Mouse (Mus musculus) forebrain, embryonic 15.5 days (tissue): ENCODE measurements around the gene Plekho2. TPM values are rescaled to one million over a fixed set of nuclear protein-coding genes. Genes with fewer than 3 reads are reported as not detected.

Experiments
- ATAC-seq: fragments of 200-750 bp; cut with Nextera tagmentation; replicated peaks from 2 replicates; pipeline ENCODE4 v1.8.0; 2017; ENCODE audit warnings: mild to moderate bottlenecking, moderate TSS enrichment, moderate library complexity
- H3K27ac ChIP-seq: fragments of 300-500 bp; sonication (generic); replicated peaks from 2 replicates; pipeline ENCODE4 v1.5.1; 2015; ENCODE audit warnings: mild to moderate bottlenecking, inconsistent platforms
- H3K27me3 ChIP-seq: fragments of 300-500 bp; sonication (generic); 2 replicates; pipeline ENCODE4 v1.6.1; 2015; ENCODE audit warnings: inconsistent platforms
- H3K36me3 ChIP-seq: fragments of 300-500 bp; sonication (generic); 2 replicates; pipeline ENCODE4 v1.6.1; 2015; ENCODE audit warnings: mild to moderate bottlenecking, inconsistent platforms
- H3K4me1 ChIP-seq: fragments of 300-500 bp; sonication (generic); 2 replicates; pipeline ENCODE4 v1.6.1; 2015; ENCODE audit warnings: inconsistent platforms
- H3K4me2 ChIP-seq: fragments of 300-500 bp; sonication (generic); replicated peaks from 2 replicates; pipeline ENCODE4 v1.6.1; 2015; ENCODE audit warnings: mild to moderate bottlenecking, inconsistent platforms
- H3K4me3 ChIP-seq: fragments of 300-500 bp; sonication (generic); 2 replicates; pipeline ENCODE4 v1.5.1; 2015; ENCODE audit warnings: mild to moderate bottlenecking, inconsistent platforms
- H3K9ac ChIP-seq: fragments of 300-500 bp; sonication (generic); replicated peaks from 2 replicates; pipeline ENCODE4 v1.6.1; 2015; ENCODE audit warnings: mild to moderate bottlenecking, inconsistent platforms
- H3K9me3 ChIP-seq: fragments of 300-500 bp; sonication (generic); 2 replicates; pipeline ENCODE4 v1.6.1; 2016; ENCODE audit warnings: inconsistent platforms
- WGBS: fragments of 180-500 bp; shearing (Covaris S2); methylation state at CpG from one replicate; pipeline ENCODE4 v1.1.7; 2015; ENCODE audit warnings: mixed read lengths; 5-methylcytosine and 5-hydroxymethylcytosine counted together
- polyA plus RNA-seq: library from polyadenylated mRNA; unstranded; fragments of >200 nt; fragmentation: Nextera tagmentation; extraction: Ambion mirVana; gene quantifications from 2 replicates; pipeline ENCODE4 v1.2.1, GENCODE M21; 2015

Gene Plekho2
- polyA plus RNA-seq, 1 experiment from 2014 or later, result 5.2 TPM

DNA sequence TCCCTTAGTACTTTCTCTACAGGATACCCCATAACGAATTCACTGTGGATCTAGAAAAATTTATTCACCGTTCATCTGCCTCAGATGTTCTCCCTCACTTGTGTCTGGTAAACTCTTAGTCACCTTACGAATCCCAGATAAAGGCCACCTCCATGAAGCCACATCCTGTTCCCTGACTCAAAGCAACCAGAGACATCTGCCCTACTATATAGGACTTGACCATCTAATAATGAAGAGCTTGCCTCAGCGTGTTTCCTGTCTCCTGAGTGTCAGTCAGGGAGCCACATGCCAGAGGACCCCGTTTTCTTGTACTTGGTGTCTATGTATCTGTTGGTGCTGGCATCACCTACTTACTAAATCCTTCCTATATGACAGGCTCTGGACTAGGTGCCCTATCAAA, 30.2 kb downstream of the Plekho2 start:
- Histone ChIP-seq H3K9ac (no peak overlapping the region), H3K36me3 (no peaks in the 10 kb centered on the region), H3K9me3 (no peaks in the 10 kb centered on the region), H3K4me1 (0 out of 2 replicates have a peak, but pooled peaks cover 4% of the 10 kb centered on the region), H3K4me3 (no peak overlapping the region), H3K4me2 (no peak overlapping the region), H3K27me3 (no peaks in the 10 kb centered on the region), H3K27ac (no peak overlapping the region)
- no peak for ATAC-seq
- WGBS, result 88% methylated on average over 5 of the region's 5 CpGs

DNA sequence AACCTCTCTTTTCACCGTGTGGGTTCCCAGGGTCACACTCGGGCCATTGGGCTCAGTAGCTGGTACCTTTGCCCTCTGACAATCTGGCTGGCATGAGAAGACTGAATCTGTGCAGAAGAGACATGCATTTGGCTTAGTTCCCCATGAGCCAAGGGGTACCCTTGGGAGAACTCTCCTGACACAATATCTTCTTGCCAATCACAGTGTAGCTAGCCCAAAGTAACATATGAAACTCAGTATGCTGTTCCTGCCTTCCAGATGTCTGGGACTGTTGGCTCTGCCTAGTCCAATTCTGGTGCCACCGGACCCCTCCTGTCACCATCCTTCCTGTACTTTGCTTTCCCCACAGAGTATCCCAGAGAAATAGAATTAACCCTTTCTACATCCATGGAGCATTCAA, 30.7 kb downstream of the Plekho2 start:
- no peaks in the 10 kb centered on the region for H3K27me3 ChIP-seq
- no peak overlapping the region for H3K4me3 ChIP-seq
- H3K9ac ChIP-seq, result no peak overlapping the region
- no peaks in the 10 kb centered on the region for H3K9me3 ChIP-seq
- H3K27ac ChIP-seq, result no peak overlapping the region
- 0 out of 2 replicates have a peak, but pooled peaks cover 4% of the 10 kb centered on the region for H3K4me1 ChIP-seq
- ATAC-seq, result no peak
- 67% methylated on average over 3 of the region's 3 CpGs for WGBS
- H3K36me3 ChIP-seq, result no peaks in the 10 kb centered on the region
- no peak overlapping the region for H3K4me2 ChIP-seq

DNA sequence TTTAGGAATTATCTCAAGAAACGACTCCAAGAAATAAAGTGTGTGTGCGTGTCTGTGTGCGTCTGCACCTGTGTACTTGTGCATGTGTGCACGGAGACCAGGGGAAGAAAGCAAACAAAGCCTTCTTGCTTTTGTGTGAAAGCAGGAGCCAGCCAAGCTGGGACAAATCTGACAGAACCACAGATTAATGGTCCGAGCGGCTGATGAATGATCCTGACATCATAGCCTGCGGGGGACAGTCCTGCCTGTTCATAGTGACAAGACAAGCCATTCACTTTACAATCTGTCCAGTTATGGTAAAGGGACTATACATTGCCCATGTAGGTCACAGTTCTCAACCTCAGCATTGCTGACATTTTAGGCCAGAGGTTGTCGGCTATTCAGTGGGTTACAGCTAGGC, 31.5 kb downstream of the Plekho2 start:
- ATAC-seq, result no peak
- H3K27ac ChIP-seq, result no peak overlapping the region

DNA sequence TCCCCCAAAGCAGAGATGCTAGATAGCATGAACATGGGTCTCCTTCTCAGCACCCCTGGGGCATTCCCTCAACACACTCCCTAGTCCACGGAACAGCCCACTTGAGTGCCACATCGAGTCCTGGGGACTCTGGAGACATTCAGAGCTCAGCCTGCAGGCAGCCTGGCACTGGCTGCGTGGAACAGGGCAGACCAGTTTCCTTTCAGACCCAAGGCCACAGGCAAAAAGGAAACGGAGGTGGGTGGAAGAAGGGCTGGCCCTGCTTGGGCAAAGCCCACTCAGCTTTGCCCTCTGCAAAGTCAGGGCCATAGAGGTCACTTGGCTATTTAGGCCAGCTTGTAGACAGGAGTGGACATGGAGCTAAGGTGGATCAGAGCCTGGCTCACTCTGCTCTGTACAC, 32.0 kb downstream of the Plekho2 start:
- Histone ChIP-seq H3K9ac (no peak overlapping the region), H3K27ac (no peak overlapping the region), H3K9me3 (no peaks in the 10 kb centered on the region), H3K27me3 (no peaks in the 10 kb centered on the region), H3K36me3 (no peaks in the 10 kb centered on the region), H3K4me1 (0 out of 2 replicates have a peak, but pooled peaks cover 4% of the 10 kb centered on the region), H3K4me3 (no peak overlapping the region), H3K4me2 (no peak overlapping the region)
- WGBS, result 80% methylated on average over 4 of the region's 4 CpGs
- no peak for ATAC-seq

More for the DNA sequence above, 31.5 kb downstream of the Plekho2 start:
- no peak overlapping the region for H3K4me2 ChIP-seq
- H3K9me3 ChIP-seq, result no peaks in the 10 kb centered on the region
- 66% methylated on average over 8 of the region's 8 CpGs for WGBS
- H3K9ac ChIP-seq, result no peak overlapping the region
- H3K27me3 ChIP-seq, result no peaks in the 10 kb centered on the region
- no peak overlapping the region for H3K4me3 ChIP-seq
- H3K36me3 ChIP-seq, result no peaks in the 10 kb centered on the region
- 0 out of 2 replicates have a peak, but pooled peaks cover 4% of the 10 kb centered on the region for H3K4me1 ChIP-seq

DNA sequence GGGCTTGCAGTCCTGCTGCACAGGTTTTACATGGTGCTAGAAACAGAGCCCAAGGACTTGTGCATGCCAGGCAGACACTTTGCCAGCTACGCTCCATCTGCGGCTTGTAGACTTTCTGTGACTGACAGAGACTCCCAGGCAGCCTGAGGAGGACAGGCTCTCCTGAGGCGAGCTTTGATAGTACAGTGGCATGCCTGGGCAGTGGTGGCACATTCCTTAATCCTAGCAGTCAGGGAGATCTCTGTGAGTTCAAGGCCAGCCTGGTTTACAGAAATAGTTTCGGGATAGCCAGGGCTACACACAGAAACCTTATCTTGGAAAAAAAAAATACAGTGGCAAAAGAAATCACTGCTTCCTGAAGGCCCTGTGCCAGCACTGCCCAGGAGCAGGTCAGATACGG, 32.7 kb downstream of the Plekho2 start:
- no peak for ATAC-seq
- Histone ChIP-seq H3K27me3 (no peaks in the 10 kb centered on the region), H3K9ac (no peak overlapping the region), H3K36me3 (no peaks in the 10 kb centered on the region), H3K4me2 (no peak overlapping the region), H3K4me1 (0 out of 2 replicates have a peak, but pooled peaks cover 4% of the 10 kb centered on the region), H3K27ac (no peak overlapping the region), H3K9me3 (no peaks in the 10 kb centered on the region), H3K4me3 (no peak overlapping the region)
- WGBS, result 79% methylated on average over 5 of the region's 5 CpGs

DNA sequence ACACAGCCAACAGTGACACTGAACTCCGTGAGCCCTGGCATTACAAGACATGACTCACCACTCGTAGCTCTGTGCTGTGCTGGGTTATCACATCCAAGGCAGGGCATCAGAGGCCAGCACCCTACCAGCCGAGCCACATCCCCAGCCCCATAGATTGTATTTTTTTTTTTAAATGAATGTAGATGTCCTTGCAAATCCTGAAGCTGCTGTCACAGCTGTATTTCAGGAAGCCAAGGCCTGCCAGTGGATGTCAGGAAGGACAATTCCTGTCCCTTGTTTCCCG, 33.5 kb downstream of the Plekho2 start:
- 63% methylated on average over 4 of the region's 4 CpGs for WGBS
- ATAC-seq, result no peak
- Histone ChIP-seq H3K27ac (no peak overlapping the region), H3K27me3 (no peaks in the 10 kb centered on the region), H3K36me3 (no peaks in the 10 kb centered on the region), H3K9ac (no peak overlapping the region), H3K4me2 (no peak overlapping the region), H3K4me3 (no peak overlapping the region), H3K4me1 (0 out of 2 replicates have a peak, but pooled peaks cover 4% of the 10 kb centered on the region), H3K9me3 (no peaks in the 10 kb centered on the region)

DNA sequence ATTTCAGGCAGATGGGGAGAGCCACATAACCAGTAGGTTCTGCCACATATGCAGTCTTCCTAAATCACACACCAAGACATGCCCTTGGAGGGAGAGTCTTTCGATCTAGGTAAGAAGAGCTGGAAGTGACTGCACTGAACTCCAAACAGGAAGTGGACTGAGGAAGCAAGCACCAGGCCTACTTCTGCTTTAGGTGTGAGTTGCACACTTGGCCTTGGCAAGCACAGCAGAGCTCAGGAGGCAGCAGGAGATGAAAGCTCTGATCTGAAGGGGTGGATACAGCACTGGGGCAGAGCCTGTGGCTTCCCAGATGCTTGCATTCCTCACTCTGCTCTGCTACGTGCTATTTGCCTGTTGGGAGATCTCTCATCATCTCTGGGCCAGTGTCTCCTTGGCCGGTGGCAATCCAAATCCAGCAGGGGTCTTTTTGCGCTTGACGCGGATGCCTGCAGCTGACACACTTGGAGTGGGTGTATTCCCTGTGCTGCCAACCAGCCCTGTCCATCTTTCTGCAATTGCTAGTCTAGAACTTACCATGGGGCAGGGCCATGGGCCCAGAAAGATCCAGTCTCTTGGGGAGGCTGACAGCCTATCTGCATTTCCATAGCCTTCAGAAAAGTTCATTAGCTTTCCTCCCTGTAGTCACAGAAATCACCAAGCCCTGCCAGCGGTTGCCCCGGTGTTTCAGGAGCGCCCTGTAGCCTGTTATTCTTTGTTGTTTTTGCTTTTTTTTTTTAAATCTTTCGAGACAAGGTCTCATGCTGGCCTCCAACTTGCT, 34.0 kb downstream of the Plekho2 start:
- Histone ChIP-seq H3K9me3 (no peaks in the 10 kb centered on the region), H3K27me3 (no peaks in the 10 kb centered on the region), H3K36me3 (no peaks in the 10 kb centered on the region), H3K9ac (no peak overlapping the region), H3K4me3 (no peak overlapping the region), H3K4me1 (0 out of 2 replicates have a peak, but pooled peaks cover 4% of the 10 kb centered on the region), H3K27ac (no peak overlapping the region), H3K4me2 (no peak overlapping the region)
- WGBS, result 66% methylated on average over 10 of the region's 10 CpGs
- no peak for ATAC-seq

DNA sequence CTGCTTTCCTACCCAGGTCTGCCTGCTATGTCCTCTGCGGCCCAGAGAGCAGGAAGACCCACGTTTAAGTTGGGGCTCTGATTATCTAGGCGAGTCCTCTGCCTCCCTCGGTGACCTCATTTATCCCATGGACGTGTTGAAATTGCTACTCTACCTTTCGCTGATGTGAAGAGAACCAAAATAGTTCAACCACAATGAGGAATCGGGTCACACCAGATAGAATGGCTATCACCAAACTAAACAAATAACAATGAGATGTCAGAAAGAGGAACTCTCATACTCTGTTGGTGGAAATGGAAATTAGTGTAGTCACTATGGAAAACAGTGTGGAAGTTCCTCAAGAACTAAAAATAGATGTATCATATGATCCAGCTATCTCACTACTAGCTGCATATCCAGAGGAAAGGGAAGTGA, 37.7 kb downstream of the Plekho2 start:
- ATAC-seq, result no peak
- Histone ChIP-seq H3K9me3 (no peaks in the 10 kb centered on the region), H3K27me3 (no peaks in the 10 kb centered on the region), H3K4me1 (no peaks in the 10 kb centered on the region), H3K9ac (no peak overlapping the region), H3K4me2 (no peak overlapping the region), H3K36me3 (no peaks in the 10 kb centered on the region), H3K4me3 (no peak overlapping the region), H3K27ac (no peak overlapping the region)
- WGBS, result 83% methylated on average over 7 of the region's 7 CpGs

DNA sequence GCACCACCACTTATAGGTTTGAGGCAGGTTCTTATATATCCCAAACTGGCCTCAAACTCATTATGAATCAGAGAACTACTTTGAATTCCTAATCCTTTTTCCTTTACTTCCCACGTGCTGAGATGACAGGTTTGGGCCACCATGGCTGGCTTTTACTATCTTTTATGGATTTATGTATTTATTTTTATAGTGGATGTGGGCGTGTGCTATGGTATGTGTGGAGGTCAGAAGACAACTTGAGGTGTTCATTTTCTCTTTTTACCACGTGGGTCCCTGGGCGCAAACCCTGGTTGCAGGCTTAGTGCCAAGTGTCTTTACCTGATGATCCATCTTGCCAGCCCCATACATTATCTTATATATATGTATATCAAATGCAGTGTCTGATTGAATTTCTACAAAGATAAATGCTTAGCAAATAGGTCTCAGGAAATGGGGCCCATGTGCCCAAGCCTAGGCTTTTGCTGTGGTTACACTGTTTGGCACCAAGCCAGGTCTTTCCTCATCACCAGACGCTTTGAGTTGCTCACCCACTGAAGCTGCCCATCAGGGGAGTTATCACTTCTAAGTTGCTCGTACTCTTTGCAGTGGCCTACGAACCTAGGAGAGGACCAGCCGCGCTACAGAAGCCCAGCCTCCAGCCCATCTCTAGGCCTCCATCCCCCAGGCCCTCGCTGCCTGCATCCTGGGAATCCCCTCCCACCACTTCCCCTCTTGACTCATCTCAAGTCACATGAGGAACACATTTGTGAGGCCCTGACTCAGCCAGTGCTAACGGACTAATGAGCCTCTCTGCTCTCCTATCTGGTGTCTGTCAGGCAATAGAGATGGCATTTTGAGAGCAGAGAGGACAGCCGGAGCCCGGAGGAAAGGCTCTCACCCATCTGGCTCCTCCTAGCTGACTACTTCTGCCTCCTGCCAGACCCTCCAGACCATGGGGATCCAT, 38.4 kb downstream of the Plekho2 start:
- Histone ChIP-seq H3K4me1 (no peaks in the 10 kb centered on the region), H3K27me3 (no peaks in the 10 kb centered on the region), H3K9me3 (no peaks in the 10 kb centered on the region), H3K4me3 (no peak overlapping the region), H3K27ac (no peak overlapping the region), H3K36me3 (no peaks in the 10 kb centered on the region), H3K4me2 (no peak overlapping the region), H3K9ac (no peak overlapping the region)
- no peak for ATAC-seq
- WGBS, result 66% methylated on average over 13 of the region's 13 CpGs

DNA sequence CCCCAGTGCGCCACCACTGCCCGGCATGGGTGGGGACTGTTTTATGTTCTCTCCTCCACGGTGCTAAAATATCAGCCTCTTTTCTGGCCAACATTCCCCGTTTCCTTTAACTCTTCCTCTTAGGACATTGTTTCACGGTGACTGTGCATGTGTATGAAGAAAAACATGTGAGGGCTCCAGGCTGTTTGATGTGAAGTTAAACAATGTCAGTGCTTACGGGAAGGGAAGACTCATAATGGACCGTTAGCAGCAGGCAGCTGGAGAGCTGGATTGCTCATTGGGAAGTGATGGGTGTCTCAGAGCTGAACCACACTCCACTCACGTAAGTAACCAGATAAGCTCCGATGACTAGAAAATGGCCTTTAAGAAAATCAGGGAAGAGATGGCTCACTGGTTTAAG, 40.1 kb downstream of the Plekho2 start:
- H3K27me3 ChIP-seq, result no peaks in the 10 kb centered on the region
- no peak for ATAC-seq
- no peaks in the 10 kb centered on the region for H3K36me3 ChIP-seq
- H3K27ac ChIP-seq, result no peak overlapping the region
- no peaks in the 10 kb centered on the region for H3K4me1 ChIP-seq
- 84% methylated on average over 9 of the region's 9 CpGs for WGBS
- no peak overlapping the region for H3K4me3 ChIP-seq
- H3K9ac ChIP-seq, result no peak overlapping the region
- H3K9me3 ChIP-seq, result no peaks in the 10 kb centered on the region
- no peak overlapping the region for H3K4me2 ChIP-seq

DNA sequence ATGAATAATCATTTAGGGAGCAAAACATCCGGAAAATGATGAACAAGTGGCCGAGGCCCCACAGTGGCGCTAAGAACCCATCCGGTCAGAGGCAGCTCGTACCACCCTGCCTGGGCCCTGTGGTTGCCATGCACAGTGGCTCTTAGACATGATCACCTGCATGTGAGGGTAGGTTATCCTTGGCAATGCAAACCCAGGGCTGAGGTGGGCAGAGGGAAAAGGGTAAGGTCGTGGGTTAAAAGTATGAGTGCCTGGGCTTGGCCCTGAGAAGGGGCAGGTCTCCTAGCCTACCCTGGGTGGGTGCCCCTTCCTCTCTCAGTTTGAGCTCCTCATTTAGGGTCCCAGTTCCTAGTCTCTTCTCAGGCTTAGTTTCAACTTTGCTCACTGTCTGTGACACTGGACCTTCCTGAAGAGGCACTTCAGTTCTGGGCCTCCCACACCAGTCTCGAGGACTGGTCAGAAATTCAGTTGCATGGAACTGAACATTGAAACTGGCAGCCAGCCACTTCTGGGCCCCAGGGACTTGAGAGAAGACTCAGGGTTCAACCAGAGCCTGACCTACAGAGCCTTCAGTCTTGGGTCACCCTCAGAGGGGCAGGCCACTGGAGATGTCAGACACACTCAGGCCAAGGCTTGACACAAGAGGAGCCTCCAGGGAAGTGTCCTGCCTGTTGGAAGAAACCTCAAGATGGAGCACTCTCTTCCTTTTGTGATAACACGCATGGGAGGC, 41.8 kb downstream of the Plekho2 start:
- Histone ChIP-seq H3K9me3 (no peaks in the 10 kb centered on the region), H3K9ac (no peak overlapping the region)
- no peak for ATAC-seq

DNA sequence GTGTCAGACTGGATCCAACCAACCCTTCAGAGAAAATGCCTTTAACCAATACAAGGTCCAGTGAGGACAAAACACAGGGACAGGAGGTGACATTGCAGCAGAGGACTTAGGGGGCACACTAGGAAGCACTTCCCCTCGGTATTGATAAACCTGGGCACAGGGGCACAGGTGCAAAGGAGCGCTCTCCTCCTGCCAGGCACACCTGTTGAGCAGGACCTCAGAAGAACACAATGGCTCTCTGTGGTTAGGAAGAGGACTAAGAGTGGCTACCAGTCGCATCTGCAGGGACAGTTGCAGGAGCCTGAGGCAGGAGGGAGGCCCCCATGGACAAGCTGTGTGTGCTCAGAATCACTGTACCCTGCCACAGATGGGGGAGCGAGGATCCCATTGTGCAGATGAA, 43.3 kb downstream of the Plekho2 start:
- no peak overlapping the region for H3K4me3 ChIP-seq
- 80% methylated on average over 4 of the region's 4 CpGs for WGBS
- H3K4me2 ChIP-seq, result no peak overlapping the region
- ATAC-seq, result no peak
- no peak overlapping the region for H3K9ac ChIP-seq
- no peaks in the 10 kb centered on the region for H3K9me3 ChIP-seq
- H3K27ac ChIP-seq, result no peak overlapping the region
- no peaks in the 10 kb centered on the region for H3K36me3 ChIP-seq
- no peaks in the 10 kb centered on the region for H3K4me1 ChIP-seq
- no peaks in the 10 kb centered on the region for H3K27me3 ChIP-seq

More for the DNA sequence above, 41.8 kb downstream of the Plekho2 start:
- WGBS, result 87% methylated on average over 8 of the region's 8 CpGs
- Histone ChIP-seq H3K36me3 (no peaks in the 10 kb centered on the region), H3K27me3 (no peaks in the 10 kb centered on the region), H3K27ac (no peak overlapping the region), H3K4me2 (no peak overlapping the region), H3K4me1 (no peaks in the 10 kb centered on the region), H3K4me3 (no peak overlapping the region)
